Mouse (Mus musculus) lung, embryonic 15.5 days (tissue): ENCODE measurements around the gene Hectd2. TPM values are rescaled to one million over a fixed set of nuclear protein-coding genes. Genes with fewer than 3 reads are reported as not detected.

ENCODE experiments used
- ATAC-seq: fragments of 200-750 bp; cut with Nextera tagmentation; 2 replicates; pipeline ENCODE4 v1.8.0; 2017; ENCODE audit warnings: moderate number of reproducible peaks, borderline replicate concordance; ENCODE audit not compliant: low FRiP score, low TSS enrichment; ENCODE audit errors: extremely low read depth
- H3K27ac ChIP-seq: fragments of 300-500 bp; sonication (generic); 2 replicates; pipeline ENCODE4 v1.5.1; 2015; ENCODE audit warnings: moderate library complexity, mild to moderate bottlenecking, inconsistent platforms
- H3K27me3 ChIP-seq: fragments of 300-500 bp; sonication (generic); 2 replicates; pipeline ENCODE4 v1.6.1; 2015; ENCODE audit warnings: inconsistent platforms
- H3K36me3 ChIP-seq: fragments of 300-500 bp; sonication (generic); 2 replicates; pipeline ENCODE4 v1.6.1; 2015; ENCODE audit warnings: inconsistent platforms
- H3K4me1 ChIP-seq: fragments of 300-500 bp; sonication (generic); 2 replicates; pipeline ENCODE4 v1.6.1; 2015; ENCODE audit warnings: inconsistent platforms
- H3K4me2 ChIP-seq: fragments of 300-500 bp; sonication (generic); 2 replicates; pipeline ENCODE4 v1.6.1; 2015; ENCODE audit warnings: inconsistent platforms, mild to moderate bottlenecking, moderate library complexity
- H3K4me3 ChIP-seq: fragments of 300-500 bp; sonication (generic); 2 replicates; pipeline ENCODE4 v1.5.1; 2015; ENCODE audit warnings: mild to moderate bottlenecking, inconsistent platforms
- H3K9ac ChIP-seq: fragments of 300-500 bp; sonication (generic); 2 replicates; pipeline ENCODE4 v1.6.1; 2015; ENCODE audit warnings: inconsistent platforms
- H3K9me3 ChIP-seq: fragments of 300-500 bp; sonication (generic); 2 replicates; pipeline ENCODE4 v1.6.1; 2016; ENCODE audit warnings: inconsistent platforms
- WGBS: fragments of 180-500 bp; shearing (Covaris S2); methylation state at CpG from one replicate; pipeline ENCODE4 v1.1.7; 2015; 5-methylcytosine and 5-hydroxymethylcytosine counted together
- polyA plus RNA-seq: library from polyadenylated mRNA; unstranded; fragments of >200 nt; fragmentation: Nextera tagmentation; extraction: Ambion mirVana; gene quantifications from 2 replicates; pipeline ENCODE4 v1.2.1, GENCODE M21; 2015

Hectd2 gene
- polyA plus RNA-seq, 1 experiment from 2014 or later = 4.6 TPM

GRCm38 (mm10) chr19:36535878-36536277 lies 18.6 kb upstream of the Hectd2 start:
- ATAC-seq = no peak
- no peak overlapping the region for H3K27ac ChIP-seq
- no peak overlapping the region for H3K4me2 ChIP-seq
- H3K9ac ChIP-seq = no peak overlapping the region
- peaks cover 31% of the 10 kb centered on the region for H3K4me1 ChIP-seq
- no peaks in the 10 kb centered on the region for H3K9me3 ChIP-seq
- H3K4me3 ChIP-seq = no peak overlapping the region
- 0 out of 2 replicates have a peak, but pooled peaks cover 3% of the 10 kb centered on the region for H3K27me3 ChIP-seq
- no peaks in the 10 kb centered on the region for H3K36me3 ChIP-seq
- WGBS = 28% methylated on average over 6 of the region's 6 CpGs

- Histone ChIP-seq H3K4me3 (no peak overlapping the region), H3K36me3 (no peaks in the 10 kb centered on the region), H3K9ac (no peak overlapping the region), H3K4me1 (peaks cover 31% of the 10 kb centered on the region), H3K27me3 (0 out of 2 replicates have a peak, but pooled peaks cover 3% of the 10 kb centered on the region), H3K9me3 (no peaks in the 10 kb centered on the region), H3K27ac (no peak overlapping the region), H3K4me2 (no peak overlapping the region)
- no peak for ATAC-seq
- WGBS = 79% methylated on average over 11 of the region's 11 CpGs
These were observed 17.5 kb upstream of the Hectd2 start for GRCm38 (mm10) chr19:36536929-36537328.

- Histone ChIP-seq H3K4me2 (no peak overlapping the region), H3K4me1 (peaks cover 31% of the 10 kb centered on the region), H3K9ac (no peak overlapping the region), H3K27ac (no peak overlapping the region), H3K9me3 (no peaks in the 10 kb centered on the region), H3K4me3 (no peak overlapping the region), H3K36me3 (no peaks in the 10 kb centered on the region), H3K27me3 (0 out of 2 replicates have a peak, but pooled peaks cover 3% of the 10 kb centered on the region)
- no peak for ATAC-seq
- WGBS = 6% methylated on average over 4 of the region's 4 CpGs
These were observed 15.9 kb upstream of the Hectd2 start for GRCm38 (mm10) chr19:36538528-36538927.

GRCm38 (mm10) chr19:36539311-36539710 lies 15.1 kb upstream of the Hectd2 start:
- Histone ChIP-seq H3K36me3 (no peaks in the 10 kb centered on the region), H3K4me3 (no peak overlapping the region), H3K9me3 (no peaks in the 10 kb centered on the region), H3K4me2 (no peak overlapping the region), H3K27me3 (0 out of 2 replicates have a peak, but pooled peaks cover 3% of the 10 kb centered on the region), H3K9ac (no peak overlapping the region), H3K4me1 (peaks cover 26% of the 10 kb centered on the region), H3K27ac (no peak overlapping the region)
- no peak for ATAC-seq
- WGBS = 98% methylated on average over 2 of the region's 2 CpGs

GRCm38 (mm10) chr19:36540012-36540606 lies 14.3 kb upstream of the Hectd2 start:
- H3K27ac ChIP-seq = no peak overlapping the region
- H3K9ac ChIP-seq = no peak overlapping the region
- no peaks in the 10 kb centered on the region for H3K36me3 ChIP-seq
- ATAC-seq = no peak
- no peaks in the 10 kb centered on the region for H3K9me3 ChIP-seq
- no peak overlapping the region for H3K4me3 ChIP-seq
- peaks cover 18% of the 10 kb centered on the region for H3K4me1 ChIP-seq
- H3K4me2 ChIP-seq = no peak overlapping the region
- WGBS = 39% methylated on average over 10 of the region's 10 CpGs
- 0 out of 2 replicates have a peak, but pooled peaks cover 3% of the 10 kb centered on the region for H3K27me3 ChIP-seq

- 0 out of 2 replicates have a peak, but pooled peaks cover 3% of the 10 kb centered on the region for H3K27me3 ChIP-seq
- no peak overlapping the region for H3K27ac ChIP-seq
- WGBS = 46% methylated on average over 7 of the region's 7 CpGs
- peak; percentile 68; the same call in 1 of the 2 replicates for ATAC-seq
- no peak overlapping the region for H3K4me2 ChIP-seq
- no peak overlapping the region for H3K9ac ChIP-seq
- H3K4me1 ChIP-seq = peaks cover 13% of the 10 kb centered on the region
- H3K9me3 ChIP-seq = no peaks in the 10 kb centered on the region
- H3K4me3 ChIP-seq = no peak overlapping the region
- no peaks in the 10 kb centered on the region for H3K36me3 ChIP-seq
These were observed 13.7 kb upstream of the Hectd2 start for GRCm38 (mm10) chr19:36540776-36541175.

- peak overlapping the region; percentile 98 for H3K4me2 ChIP-seq
- H3K9ac ChIP-seq = peak overlapping the region; percentile 76
- no peaks in the 10 kb centered on the region for H3K36me3 ChIP-seq
- H3K9me3 ChIP-seq = no peaks in the 10 kb centered on the region
- H3K27ac ChIP-seq = no peak overlapping the region
- H3K4me1 ChIP-seq = no peaks in the 10 kb centered on the region
- H3K4me3 ChIP-seq = peak overlapping the region; percentile 69
- ATAC-seq = no peak
- WGBS = 3% methylated on average over 20 of the region's 20 CpGs
- H3K27me3 ChIP-seq = peaks cover 14% of the 10 kb centered on the region
These were observed 836 bp upstream of the Hectd2 start for GRCm38 (mm10) chr19:36553561-36554045.

- no peaks in the 10 kb centered on the region for H3K9me3 ChIP-seq
- peak overlapping the region; percentile 98 for H3K4me2 ChIP-seq
- H3K36me3 ChIP-seq = no peaks in the 10 kb centered on the region
- peak overlapping the region; percentile 64 for H3K9ac ChIP-seq
- peak; percentile 79; the same call in 1 of the 2 replicates for ATAC-seq
- H3K27ac ChIP-seq = peak overlapping the region; percentile 72
- H3K27me3 ChIP-seq = peaks cover 14% of the 10 kb centered on the region
- peak overlapping the region; percentile 69 for H3K4me3 ChIP-seq
- H3K4me1 ChIP-seq = no peaks in the 10 kb centered on the region
- 0% methylated on average over 48 of the region's 53 CpGs for WGBS
These were observed 551 bp downstream of the Hectd2 start for GRCm38 (mm10) chr19:36554785-36555595.

GRCm38 (mm10) chr19:36559331-36559730 lies 4.9 kb downstream of the Hectd2 start:
- no peak overlapping the region for H3K4me2 ChIP-seq
- H3K36me3 ChIP-seq = no peaks in the 10 kb centered on the region
- H3K9me3 ChIP-seq = no peaks in the 10 kb centered on the region
- H3K27ac ChIP-seq = no peak overlapping the region
- 62% methylated on average over 5 of the region's 5 CpGs for WGBS
- no peak overlapping the region for H3K9ac ChIP-seq
- no peaks in the 10 kb centered on the region for H3K27me3 ChIP-seq
- H3K4me1 ChIP-seq = 0 out of 2 replicates have a peak, but pooled peaks cover under 1% of the 10 kb centered on the region
- ATAC-seq = no peak
- H3K4me3 ChIP-seq = no peak overlapping the region

- no peaks in the 10 kb centered on the region for H3K36me3 ChIP-seq
- no peak overlapping the region for H3K4me2 ChIP-seq
- H3K27ac ChIP-seq = no peak overlapping the region
- ATAC-seq = no peak
- no peaks in the 10 kb centered on the region for H3K27me3 ChIP-seq
- 30% methylated on average over 2 of the region's 2 CpGs for WGBS
- no peak overlapping the region for H3K9ac ChIP-seq
- no peak overlapping the region for H3K4me3 ChIP-seq
- 0 out of 2 replicates have a peak, but pooled peaks cover 4% of the 10 kb centered on the region for H3K4me1 ChIP-seq
- H3K9me3 ChIP-seq = no peaks in the 10 kb centered on the region
These were observed 5.7 kb downstream of the Hectd2 start for GRCm38 (mm10) chr19:36560160-36560559.

- H3K9me3 ChIP-seq = no peaks in the 10 kb centered on the region
- no peak overlapping the region for H3K27ac ChIP-seq
- 0 out of 2 replicates have a peak, but pooled peaks cover 4% of the 10 kb centered on the region for H3K4me1 ChIP-seq
- H3K4me3 ChIP-seq = no peak overlapping the region
- no peaks in the 10 kb centered on the region for H3K36me3 ChIP-seq
- H3K4me2 ChIP-seq = no peak overlapping the region
- no peak for ATAC-seq
- 48% methylated on average over 2 of the region's 2 CpGs for WGBS
- H3K9ac ChIP-seq = no peak overlapping the region
- H3K27me3 ChIP-seq = no peaks in the 10 kb centered on the region
These were observed 6.7 kb downstream of the Hectd2 start for GRCm38 (mm10) chr19:36561171-36561570.

GRCm38 (mm10) chr19:36564396-36564795 lies 10.0 kb downstream of the Hectd2 start:
- no peaks in the 10 kb centered on the region for H3K36me3 ChIP-seq
- no peak overlapping the region for H3K4me3 ChIP-seq
- H3K27me3 ChIP-seq = no peaks in the 10 kb centered on the region
- no peak overlapping the region for H3K27ac ChIP-seq
- H3K9ac ChIP-seq = no peak overlapping the region
- H3K9me3 ChIP-seq = no peaks in the 10 kb centered on the region
- no peak for ATAC-seq
- 61% methylated on average over 2 of the region's 2 CpGs for WGBS
- no peak overlapping the region for H3K4me2 ChIP-seq
- 0 out of 2 replicates have a peak, but pooled peaks cover 4% of the 10 kb centered on the region for H3K4me1 ChIP-seq
